Mouse (Mus musculus): ENCODE measurements around the gene Tmem106a. TPM values are rescaled to one million over a fixed set of nuclear protein-coding genes. Genes with fewer than 3 reads are reported as not detected.
"Not testable (repeated sequence)": the region's sequence is repeated elsewhere in the genome, so short reads cannot be mapped to it uniquely, and the experiment has no call there.

Tmem106a gene
- polyA plus RNA-seq, 1 experiment from 2014 or later = 4.4 TPM

DNA sequence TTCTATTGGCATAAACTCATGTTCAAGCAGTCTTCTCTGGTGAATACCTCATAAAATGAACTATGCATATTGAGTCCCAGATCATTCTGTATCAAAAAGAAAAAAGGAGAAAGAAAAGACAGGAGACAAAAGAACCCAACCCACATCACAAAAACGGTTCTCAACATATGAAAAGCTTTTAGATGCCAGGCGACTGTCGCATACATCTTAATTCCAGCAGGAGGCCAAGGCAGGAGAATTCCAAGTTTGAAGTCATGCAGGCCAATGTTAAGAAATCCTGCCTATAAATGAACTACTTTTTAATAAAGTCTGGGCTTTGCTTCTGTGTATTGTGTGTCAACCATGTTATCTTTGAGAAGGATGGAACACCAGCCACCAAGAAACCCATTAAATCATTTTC lies 22.1 kb downstream of the Tmem106a start:
- no peaks in the 10 kb centered on the region for H3K9me3 ChIP-seq (replicated peaks)
- WGBS = 5% methylated on average over 3 of the region's 3 CpGs
- H3K36me3 ChIP-seq = no peaks in the 10 kb centered on the region
- H3K27me3 ChIP-seq (replicated peaks) = 0 out of 2 replicates have a peak, but pooled peaks cover 3% of the 10 kb centered on the region
- H3K27ac ChIP-seq (replicated peaks) = peak overlapping the region; percentile 60
- H3K9ac ChIP-seq (replicated peaks) = 0 out of 2 replicates have a peak overlapping the region, but pooled peaks have one; percentile 26
- H3K4me1 ChIP-seq = 0 out of 2 replicates have a peak, but pooled peaks cover 4% of the 10 kb centered on the region
- no peak for ATAC-seq (ENCODE audit: low FRiP score)
- peak overlapping the region; percentile 40 for H3K4me3 ChIP-seq (replicated peaks)
- H3K4me2 ChIP-seq = peak overlapping the region; percentile 61

DNA sequence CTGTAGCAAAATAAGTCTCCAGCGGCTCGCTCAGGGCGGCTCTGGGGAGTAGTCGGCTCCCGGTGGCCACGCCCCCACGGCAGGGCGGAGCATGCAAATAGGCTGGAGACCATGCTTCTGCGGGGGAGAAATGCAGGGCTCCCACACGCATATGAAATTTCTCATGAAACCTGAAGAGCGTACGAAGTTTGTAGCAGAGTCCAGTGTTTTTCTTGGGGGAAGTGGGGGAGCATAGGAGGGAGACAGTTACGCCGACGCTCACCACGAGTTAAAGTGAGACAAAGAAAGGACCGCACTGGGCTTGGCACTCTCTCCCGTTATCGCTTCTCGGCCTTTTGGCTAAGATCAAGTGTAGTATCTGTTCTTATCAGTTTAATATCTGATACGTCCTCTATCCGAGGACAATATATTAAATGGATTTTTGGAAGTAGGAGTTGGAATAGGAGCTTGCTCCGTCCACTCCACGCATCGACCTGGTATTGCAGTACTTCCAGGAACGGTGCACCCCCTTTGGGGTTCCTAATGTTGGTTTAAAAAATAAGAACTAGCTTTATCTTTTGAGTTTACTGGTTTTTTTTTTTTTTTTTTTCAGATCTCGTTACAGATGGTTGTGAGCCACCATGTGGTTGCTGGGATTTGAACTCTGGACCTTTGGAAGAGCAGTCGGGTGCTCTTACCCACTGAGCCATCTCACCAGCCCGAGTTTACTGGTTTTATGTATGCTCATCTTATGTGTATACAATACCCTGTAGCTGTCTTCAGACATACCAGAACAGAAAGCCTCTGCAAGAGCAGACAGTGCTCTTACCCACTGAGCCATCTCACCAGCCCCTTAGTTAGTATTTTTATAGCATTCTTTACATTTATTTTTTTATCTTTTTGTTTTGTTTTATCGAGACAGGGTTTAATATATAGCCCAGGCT lies 22.8 kb downstream of the Tmem106a start:
- not testable (repeated sequence) for H3K36me3 ChIP-seq; H3K9me3 ChIP-seq (replicated peaks); H3K27me3 ChIP-seq (replicated peaks); H3K4me1 ChIP-seq
- Histone ChIP-seq H3K27ac (replicated peaks) (peak overlapping the region; percentile 60), H3K4me3 (replicated peaks) (peak overlapping the region; percentile 40), H3K4me2 (peak overlapping the region; percentile 61), H3K9ac (replicated peaks) (0 out of 2 replicates have a peak overlapping the region, but pooled peaks have one; percentile 26)
- peak; percentile 76 for ATAC-seq (ENCODE audit: low FRiP score)
- WGBS = 1% methylated on average over 30 of the region's 30 CpGs

DNA sequence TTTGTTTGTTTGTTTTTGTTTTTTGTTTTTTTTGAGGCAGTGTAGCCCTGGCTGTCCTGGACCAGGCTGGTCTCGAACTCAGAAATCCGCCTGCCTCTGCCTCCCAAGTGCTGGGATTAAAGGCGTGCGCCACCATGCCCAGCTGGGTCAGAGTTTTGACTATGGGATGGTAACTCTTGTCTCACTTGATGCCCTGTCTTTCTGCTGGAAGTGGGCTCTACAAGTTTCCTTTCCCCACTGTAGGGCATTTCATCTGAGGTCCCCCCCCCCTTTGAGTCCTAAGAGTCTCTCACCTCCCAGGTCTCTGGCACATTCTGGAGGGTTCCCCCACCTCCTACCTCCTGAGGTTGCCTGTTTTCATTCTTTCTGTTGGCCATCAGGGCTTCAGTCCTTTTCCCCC lies 25.1 kb downstream of the Tmem106a start:
- H3K27me3 ChIP-seq (replicated peaks); H3K9me3 ChIP-seq (replicated peaks); H3K4me1 ChIP-seq; H3K36me3 ChIP-seq; H3K27ac ChIP-seq (replicated peaks); H3K4me3 ChIP-seq (replicated peaks); ATAC-seq (ENCODE audit: low FRiP score); H3K9ac ChIP-seq (replicated peaks); H3K4me2 ChIP-seq: not testable (repeated sequence)
- WGBS = 93% methylated on average over 4 of the region's 4 CpGs

DNA sequence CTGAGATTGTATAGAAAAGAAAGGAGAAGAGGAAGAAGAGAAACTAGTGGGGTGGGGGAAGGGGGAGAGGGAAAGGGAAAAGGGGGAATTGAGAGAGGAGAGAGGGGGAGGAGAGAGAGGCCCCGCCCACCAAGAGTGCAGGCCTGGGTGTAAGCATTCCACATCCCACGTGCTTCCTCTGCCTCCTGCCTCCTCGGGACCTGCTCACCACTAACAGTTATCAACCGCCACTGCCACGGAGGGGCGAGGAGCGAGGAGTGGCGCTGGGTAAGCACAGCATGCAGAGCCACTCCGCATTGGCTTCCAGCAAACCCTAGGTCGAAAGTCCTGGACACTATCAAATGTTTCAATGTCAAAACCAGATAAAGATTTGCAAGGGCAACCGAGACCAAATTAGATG lies 28.4 kb downstream of the Tmem106a start:
- no peaks in the 10 kb centered on the region for H3K9me3 ChIP-seq (replicated peaks)
- no peak overlapping the region for H3K9ac ChIP-seq (replicated peaks)
- H3K36me3 ChIP-seq = no peaks in the 10 kb centered on the region
- H3K27me3 ChIP-seq (replicated peaks) = no peaks in the 10 kb centered on the region
- ATAC-seq (ENCODE audit: low FRiP score) = no peak
- no peak overlapping the region for H3K27ac ChIP-seq (replicated peaks)
- WGBS = 46% methylated on average over 11 of the region's 11 CpGs
- no peaks in the 10 kb centered on the region for H3K4me1 ChIP-seq
- H3K4me2 ChIP-seq = no peak overlapping the region
- no peak overlapping the region for H3K4me3 ChIP-seq (replicated peaks)

DNA sequence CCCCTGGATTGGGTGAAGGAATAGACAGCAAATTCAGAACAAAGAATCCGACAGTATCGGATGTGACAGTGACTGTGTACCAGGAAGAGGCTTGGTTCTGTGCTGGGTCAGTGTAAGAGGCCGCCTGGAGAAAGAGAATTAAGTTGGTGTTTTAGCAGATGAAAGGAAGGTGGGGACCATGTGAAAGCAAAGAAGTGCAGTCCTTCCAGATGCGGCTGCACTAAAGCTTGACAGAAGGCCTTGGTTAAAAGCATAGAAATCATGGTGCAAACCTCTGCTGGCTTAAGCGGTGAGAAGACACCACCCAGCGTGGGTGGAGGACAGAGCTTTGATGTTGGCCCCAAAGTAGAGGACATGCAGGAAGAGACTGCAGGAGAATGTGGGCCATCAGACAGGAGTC lies 31.6 kb downstream of the Tmem106a start:
- H3K27ac ChIP-seq (replicated peaks) = no peak overlapping the region
- ATAC-seq (ENCODE audit: low FRiP score) = no peak
- 82% methylated on average over 6 of the region's 6 CpGs for WGBS
- H3K4me2 ChIP-seq = no peak overlapping the region
- no peak overlapping the region for H3K9ac ChIP-seq (replicated peaks)
- no peaks in the 10 kb centered on the region for H3K9me3 ChIP-seq (replicated peaks)
- H3K27me3 ChIP-seq (replicated peaks) = no peaks in the 10 kb centered on the region
- H3K4me3 ChIP-seq (replicated peaks) = no peak overlapping the region
- peaks cover 17% of the 10 kb centered on the region for H3K4me1 ChIP-seq
- no peaks in the 10 kb centered on the region for H3K36me3 ChIP-seq

DNA sequence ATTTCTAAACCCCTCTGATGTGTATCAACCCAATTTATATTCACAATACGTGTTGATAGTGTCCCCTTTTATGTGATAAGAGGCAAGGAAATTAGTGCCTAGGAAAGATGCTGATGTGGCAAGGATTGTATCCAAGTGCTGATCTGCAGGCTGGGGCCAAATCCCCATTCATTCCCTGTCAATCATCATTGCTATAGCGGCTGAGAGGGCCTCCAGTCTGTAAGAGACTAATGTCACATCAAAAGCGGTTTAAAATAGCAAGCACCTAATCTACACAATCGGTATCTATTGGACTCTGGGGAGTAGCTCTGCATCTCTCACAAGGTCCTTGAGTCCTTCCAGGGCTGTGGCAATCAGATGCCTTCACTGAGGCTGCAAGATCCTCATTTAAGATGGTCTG lies 32.1 kb downstream of the Tmem106a start:
- Histone ChIP-seq H3K9me3 (replicated peaks) (no peaks in the 10 kb centered on the region), H3K4me3 (replicated peaks) (no peak overlapping the region), H3K9ac (replicated peaks) (no peak overlapping the region), H3K4me1 (peaks cover 17% of the 10 kb centered on the region), H3K36me3 (no peaks in the 10 kb centered on the region), H3K4me2 (no peak overlapping the region), H3K27ac (replicated peaks) (no peak overlapping the region), H3K27me3 (replicated peaks) (no peaks in the 10 kb centered on the region)
- WGBS = 65% methylated on average over 4 of the region's 4 CpGs
- no peak for ATAC-seq (ENCODE audit: low FRiP score)

DNA sequence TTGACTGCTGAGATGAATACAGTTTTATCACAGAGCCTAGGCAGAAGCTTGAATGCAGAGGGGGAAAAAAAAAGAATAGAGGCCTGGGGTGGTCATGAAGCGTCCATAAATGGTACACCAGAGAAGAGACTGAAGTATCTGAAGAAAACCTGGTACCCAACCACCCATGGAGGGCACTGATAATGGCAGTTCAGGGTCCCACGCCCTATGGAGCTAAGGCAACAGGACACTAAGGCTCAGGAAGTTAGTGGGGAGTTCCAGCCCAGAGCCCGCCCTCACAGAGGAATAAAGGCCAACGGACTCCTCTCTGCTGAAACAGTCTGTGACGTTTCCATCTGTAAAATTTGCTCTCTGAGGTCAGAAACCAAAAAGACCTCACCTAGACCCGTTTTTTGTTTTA lies 33.3 kb downstream of the Tmem106a start:
- 87% methylated on average over 6 of the region's 6 CpGs for WGBS
- Histone ChIP-seq H3K9ac (replicated peaks) (no peak overlapping the region), H3K4me3 (replicated peaks) (no peak overlapping the region), H3K27me3 (replicated peaks) (no peaks in the 10 kb centered on the region), H3K4me1 (peaks cover 17% of the 10 kb centered on the region), H3K9me3 (replicated peaks) (no peaks in the 10 kb centered on the region), H3K4me2 (no peak overlapping the region), H3K27ac (replicated peaks) (no peak overlapping the region), H3K36me3 (no peaks in the 10 kb centered on the region)
- ATAC-seq (ENCODE audit: low FRiP score) = no peak

DNA sequence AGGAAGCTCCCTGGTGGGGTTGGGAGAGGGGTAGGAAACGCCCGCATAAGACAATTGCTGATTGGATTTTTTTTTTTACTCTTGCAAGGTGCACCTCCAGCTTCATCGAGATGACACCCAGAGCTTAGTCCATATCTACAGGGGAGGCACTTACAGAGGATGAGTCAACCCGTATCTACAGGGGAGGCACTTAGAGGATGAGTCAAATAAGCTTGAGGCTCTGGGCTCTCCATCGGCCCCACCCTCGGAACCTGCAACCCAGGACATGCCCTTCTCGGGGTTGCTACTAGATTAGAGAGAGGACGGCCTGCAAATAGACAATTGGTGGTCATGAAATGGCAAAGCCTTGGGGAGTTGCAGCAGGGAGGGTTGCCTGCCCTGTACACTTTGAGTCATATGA lies 34.1 kb downstream of the Tmem106a start:
- no peaks in the 10 kb centered on the region for H3K9me3 ChIP-seq (replicated peaks)
- no peak overlapping the region for H3K4me3 ChIP-seq (replicated peaks)
- no peaks in the 10 kb centered on the region for H3K36me3 ChIP-seq
- ATAC-seq (ENCODE audit: low FRiP score) = no peak
- peaks cover 17% of the 10 kb centered on the region for H3K4me1 ChIP-seq
- H3K4me2 ChIP-seq = no peak overlapping the region
- 93% methylated on average over 8 of the region's 8 CpGs for WGBS
- no peaks in the 10 kb centered on the region for H3K27me3 ChIP-seq (replicated peaks)
- H3K27ac ChIP-seq (replicated peaks) = no peak overlapping the region
- no peak overlapping the region for H3K9ac ChIP-seq (replicated peaks)

DNA sequence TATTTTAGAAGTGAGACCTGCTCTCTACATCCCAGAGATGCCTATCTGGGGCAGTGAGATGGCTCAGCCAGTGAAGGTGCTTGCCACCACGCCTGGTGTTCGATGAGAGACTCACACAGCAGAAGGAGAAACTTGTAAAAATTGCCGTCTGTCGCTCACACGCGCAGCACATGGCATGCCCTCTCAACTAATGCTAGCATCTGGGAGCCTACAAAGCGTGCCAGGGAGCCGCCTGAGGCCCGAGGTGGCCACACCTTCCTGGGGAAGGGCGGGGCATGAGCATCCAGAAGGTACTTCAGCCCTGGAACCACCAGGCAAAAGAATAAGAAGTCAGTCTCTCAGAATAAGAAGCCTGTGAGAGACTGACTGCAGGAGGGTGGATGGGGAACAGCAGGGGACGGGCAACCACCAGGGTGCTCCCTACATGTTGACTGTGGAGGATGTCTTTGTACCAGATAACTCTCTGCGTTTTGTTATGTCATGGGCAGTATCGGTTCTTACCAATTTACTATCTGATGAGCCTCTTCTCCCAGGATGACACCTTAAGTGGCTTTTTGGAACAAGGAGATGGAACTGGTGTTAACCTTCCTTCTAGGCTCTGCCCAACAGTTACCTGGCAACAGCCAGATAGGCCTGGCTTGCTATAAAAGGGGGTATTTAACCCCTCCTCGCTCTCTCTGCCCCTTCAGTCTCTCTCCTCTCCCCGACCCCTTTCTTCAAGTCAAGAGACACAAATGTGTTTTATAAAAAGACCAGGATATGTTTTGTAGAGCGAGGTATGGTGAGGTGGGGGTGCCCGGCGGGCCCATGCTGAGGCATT lies 35.1 kb downstream of the Tmem106a start:
- Histone ChIP-seq H3K27ac (replicated peaks) (0 out of 2 replicates have a peak overlapping the region, but pooled peaks have one; percentile 28), H3K36me3 (no peaks in the 10 kb centered on the region), H3K4me1 (peaks cover 17% of the 10 kb centered on the region), H3K4me2 (peak overlapping the region; percentile 37), H3K9me3 (replicated peaks) (no peaks in the 10 kb centered on the region), H3K9ac (replicated peaks) (no peak overlapping the region), H3K27me3 (replicated peaks) (no peaks in the 10 kb centered on the region), H3K4me3 (replicated peaks) (no peak overlapping the region)
- WGBS = 26% methylated on average over 18 of the region's 18 CpGs
- peak; percentile 40; the same call in 1 of the 2 replicates for ATAC-seq (ENCODE audit: low FRiP score)

DNA sequence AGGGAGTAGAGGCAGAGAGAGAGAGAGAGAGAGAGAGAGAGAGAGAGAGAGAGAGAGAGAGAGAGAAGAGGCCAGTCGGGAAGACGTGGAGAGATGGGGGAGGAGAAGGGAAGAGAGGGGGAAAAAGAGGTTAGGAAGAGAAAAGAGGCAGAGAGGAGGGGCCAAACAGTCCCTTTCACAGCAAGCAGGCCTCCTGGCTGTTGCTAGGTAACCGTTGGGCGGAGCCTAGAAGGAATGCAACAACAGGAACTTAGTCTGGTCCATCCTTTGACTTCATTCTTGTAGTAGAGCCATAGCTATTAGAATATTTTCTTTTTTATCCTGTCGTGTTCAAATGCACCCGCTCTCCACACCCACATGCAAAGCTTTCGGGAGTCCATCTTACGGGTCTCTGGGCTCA lies 35.8 kb downstream of the Tmem106a start:
- peak; percentile 63 for ATAC-seq (ENCODE audit: low FRiP score)
- WGBS = 9% methylated on average over 8 of the region's 8 CpGs
- H3K9me3 ChIP-seq (replicated peaks) = no peaks in the 10 kb centered on the region
- H3K9ac ChIP-seq (replicated peaks) = no peak overlapping the region
- no peaks in the 10 kb centered on the region for H3K27me3 ChIP-seq (replicated peaks)
- 0 out of 2 replicates have a peak overlapping the region, but pooled peaks have one; percentile 24 for H3K27ac ChIP-seq (replicated peaks)
- H3K36me3 ChIP-seq = no peaks in the 10 kb centered on the region
- no peak overlapping the region for H3K4me3 ChIP-seq (replicated peaks)
- H3K4me1 ChIP-seq = peaks cover 17% of the 10 kb centered on the region
- peak overlapping the region; percentile 37 for H3K4me2 ChIP-seq

DNA sequence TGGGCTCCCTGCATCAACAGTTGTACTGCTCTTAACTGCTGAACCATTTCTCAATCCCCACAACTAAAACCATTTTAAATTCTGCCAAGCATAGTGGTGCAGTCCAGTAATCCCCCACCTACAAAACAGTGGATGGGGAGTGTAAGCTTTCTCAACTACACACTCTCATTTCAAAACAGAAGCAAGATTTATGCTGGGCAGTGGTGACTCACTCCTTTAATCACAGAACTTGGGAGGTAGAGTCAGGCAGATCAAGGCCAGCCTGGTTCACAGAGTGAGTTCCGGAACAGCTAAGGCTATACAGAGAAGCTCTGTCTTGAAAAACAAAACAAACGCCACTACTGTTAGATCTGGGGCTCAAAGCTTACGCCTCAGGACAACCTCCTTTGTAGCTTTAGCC lies 36.6 kb downstream of the Tmem106a start:
- Histone ChIP-seq H3K4me3 (replicated peaks) (no peak overlapping the region), H3K9me3 (replicated peaks) (no peaks in the 10 kb centered on the region), H3K36me3 (no peaks in the 10 kb centered on the region), H3K9ac (replicated peaks) (no peak overlapping the region), H3K4me2 (no peak overlapping the region), H3K27me3 (replicated peaks) (no peaks in the 10 kb centered on the region), H3K4me1 (peaks cover 17% of the 10 kb centered on the region), H3K27ac (replicated peaks) (no peak overlapping the region)
- WGBS = 78% methylated on average over 3 of the region's 3 CpGs
- ATAC-seq (ENCODE audit: low FRiP score) = no peak
